Mouse (Mus musculus): ENCODE results near the gene Tmem158. TPM values are rescaled to one million over a fixed set of nuclear protein-coding genes. Genes with fewer than 3 reads are reported as not detected.

The Tmem158 gene
- not detected for polyA plus RNA-seq (2014; fragmentation: Illumina TruSeq; extraction: RNeasy Lipid Tissue Mini Kit (QIAGEN cat#74804); ENCODE audit: low read depth, low replicate concordance)

DNA sequence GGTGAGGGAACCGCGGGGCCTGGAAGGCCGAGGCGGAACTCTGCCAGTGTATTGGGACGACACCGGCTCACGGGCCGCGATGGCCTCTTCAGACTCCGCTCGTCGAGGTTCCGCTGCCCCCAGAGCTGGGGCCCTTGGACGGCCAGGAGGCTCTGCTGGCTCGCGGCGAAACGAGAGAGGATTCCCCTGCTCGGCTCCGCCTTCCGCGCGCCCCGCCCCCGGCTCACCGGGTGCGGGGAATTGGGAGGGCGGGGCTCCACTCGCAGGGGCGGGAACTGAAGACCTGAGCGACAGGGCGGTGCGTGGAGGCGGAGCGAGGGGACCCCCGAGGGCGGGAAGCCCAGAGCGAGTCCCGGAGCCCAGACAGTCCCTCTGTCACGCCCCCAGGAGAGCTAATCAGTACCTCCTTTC lies at the start of gene Tmem158:
Gene Tmem158 (minus strand): TSS at position 154 of the 411 bp plus-strand sequence.

DNA sequence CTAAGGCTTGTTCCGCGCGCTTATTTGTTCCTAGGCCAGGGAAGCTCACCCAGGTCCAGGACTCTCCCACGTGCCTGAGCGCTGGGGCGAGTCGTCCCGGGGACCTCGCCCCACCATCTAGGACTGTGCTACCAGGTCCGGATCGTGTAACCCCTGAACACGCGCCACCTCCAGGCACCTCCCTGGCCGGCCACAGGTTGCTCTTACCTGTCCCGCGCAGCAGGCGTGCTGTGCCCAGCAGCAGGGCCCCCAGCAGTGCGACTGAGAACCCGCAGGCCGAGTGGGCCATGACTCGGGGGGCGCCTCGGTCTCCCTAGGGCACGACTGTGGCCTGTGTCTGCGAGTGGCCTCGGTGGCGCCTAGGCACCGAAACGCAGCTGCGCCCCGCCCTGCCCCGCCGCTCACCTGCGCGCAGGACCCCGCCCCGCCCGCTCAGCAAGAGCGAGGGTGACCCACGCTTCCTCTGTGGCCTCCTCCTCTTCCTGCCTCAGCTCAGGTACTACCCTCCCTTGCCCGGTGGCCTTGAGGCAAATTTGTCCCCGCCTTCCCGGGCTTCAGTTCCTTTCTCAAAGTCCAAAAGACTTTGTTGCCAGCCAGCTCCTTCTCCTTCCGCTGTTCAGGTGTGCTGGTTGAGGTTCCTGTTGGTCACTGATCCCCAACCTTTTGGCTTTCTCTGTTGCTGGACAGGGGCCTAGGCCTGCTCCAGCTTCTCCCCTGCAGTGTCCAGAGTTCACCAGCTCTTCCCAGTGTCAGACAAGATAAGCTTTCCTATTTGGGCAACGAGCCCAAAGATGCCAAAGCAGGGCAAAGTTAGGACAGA lies 44.7 kb downstream of the Tmem158 start, which contains the start of gene Cdcp1:
Gene Cdcp1 (minus strand): TSS at position 418 of the 820 bp plus-strand sequence.

Other genes with a start within 250 kb of the Tmem158 start
- 6.3 TPM for gene Tmem42, start 239.4 kb downstream of the Tmem158 start, polyA plus RNA-seq (2014; fragmentation: Illumina TruSeq; extraction: RNeasy Lipid Tissue Mini Kit (QIAGEN cat#74804); ENCODE audit: low read depth, low replicate concordance)
- gene Tgm4, start 226.0 kb downstream of the Tmem158 start, polyA plus RNA-seq (2014; fragmentation: Illumina TruSeq; extraction: RNeasy Lipid Tissue Mini Kit (QIAGEN cat#74804); ENCODE audit: low read depth, low replicate concordance), result 0.78 TPM
- gene Zdhhc3, start 147.6 kb downstream of the Tmem158 start, polyA plus RNA-seq (2014; fragmentation: Illumina TruSeq; extraction: RNeasy Lipid Tissue Mini Kit (QIAGEN cat#74804); ENCODE audit: low read depth, low replicate concordance), result 8.1 TPM
- gene Exosc7, start 147.5 kb downstream of the Tmem158 start, polyA plus RNA-seq (2014; fragmentation: Illumina TruSeq; extraction: RNeasy Lipid Tissue Mini Kit (QIAGEN cat#74804); ENCODE audit: low read depth, low replicate concordance), result 7.4 TPM
- not detected for gene Clec3b, start 109.8 kb downstream of the Tmem158 start, polyA plus RNA-seq (2014; fragmentation: Illumina TruSeq; extraction: RNeasy Lipid Tissue Mini Kit (QIAGEN cat#74804); ENCODE audit: low read depth, low replicate concordance)
- 0.15 TPM for gene Cdcp1, start 44.7 kb downstream of the Tmem158 start, polyA plus RNA-seq (2014; fragmentation: Illumina TruSeq; extraction: RNeasy Lipid Tissue Mini Kit (QIAGEN cat#74804); ENCODE audit: low read depth, low replicate concordance)
- 35.9 TPM for gene Lars2, start 106.2 kb upstream of the Tmem158 start, polyA plus RNA-seq (2014; fragmentation: Illumina TruSeq; extraction: RNeasy Lipid Tissue Mini Kit (QIAGEN cat#74804); ENCODE audit: low read depth, low replicate concordance)
- 19.3 TPM for gene Limd1, start 217.9 kb upstream of the Tmem158 start, polyA plus RNA-seq (2014; fragmentation: Illumina TruSeq; extraction: RNeasy Lipid Tissue Mini Kit (QIAGEN cat#74804); ENCODE audit: low read depth, low replicate concordance)